Mouse (Mus musculus): Measurements from ENCODE around the gene Ap5z1. TPM values are rescaled to one million over a fixed set of nuclear protein-coding genes. Genes with fewer than 3 reads are reported as not detected.

The Ap5z1 gene
- polyA plus RNA-seq, 1 experiment from 2014 or later: 16.9 TPM

- no peaks in the 10 kb centered on the region for H3K27me3 ChIP-seq (replicated peaks; ENCODE audit: control insufficient read depth, insufficient read depth, low read length)
- H3K4me2 ChIP-seq (ENCODE audit: low read length): no peak overlapping the region
- H3K36me3 ChIP-seq (ENCODE audit: control insufficient read depth, insufficient read depth): no peaks in the 10 kb centered on the region
- no peaks in the 10 kb centered on the region for H3K9me3 ChIP-seq (ENCODE audit: control insufficient read depth, low read length)
- ATAC-seq: no peak
- H3K27ac ChIP-seq (ENCODE audit: low read length): no peak overlapping the region
- 59% methylated on average over 10 of the region's 11 CpGs for WGBS
- no peak overlapping the region for H3K4me3 ChIP-seq (replicated peaks; ENCODE audit: low read length)
- peaks cover 25% of the 10 kb centered on the region for H3K4me1 ChIP-seq (replicated peaks; ENCODE audit: control insufficient read depth, insufficient read depth, low read length)
- no peak overlapping the region for H3K9ac ChIP-seq (replicated peaks; ENCODE audit: low read depth, low read length)
These were observed 18.8 kb upstream of the Ap5z1 start for GRCm38 (mm10) chr5:142444791-142445531.

- H3K27me3 ChIP-seq (replicated peaks; ENCODE audit: control insufficient read depth, insufficient read depth, low read length): no peaks in the 10 kb centered on the region
- ATAC-seq: no peak
- no peak overlapping the region for H3K27ac ChIP-seq (ENCODE audit: low read length)
- no peaks in the 10 kb centered on the region for H3K9me3 ChIP-seq (ENCODE audit: control insufficient read depth, low read length)
- peaks cover 6% of the 10 kb centered on the region; the same call in 1 of the 2 replicates for H3K36me3 ChIP-seq (ENCODE audit: control insufficient read depth, insufficient read depth)
- WGBS: 43% methylated on average over 8 of the region's 8 CpGs
- H3K9ac ChIP-seq (replicated peaks; ENCODE audit: low read depth, low read length): no peak overlapping the region
- no peak overlapping the region for H3K4me3 ChIP-seq (replicated peaks; ENCODE audit: low read length)
- no peak overlapping the region for H3K4me2 ChIP-seq (ENCODE audit: low read length)
- H3K4me1 ChIP-seq (replicated peaks; ENCODE audit: control insufficient read depth, insufficient read depth, low read length): peaks cover 17% of the 10 kb centered on the region
These were observed 18.0 kb upstream of the Ap5z1 start for GRCm38 (mm10) chr5:142445709-142446108.

- no peak overlapping the region for H3K4me2 ChIP-seq (ENCODE audit: low read length)
- H3K36me3 ChIP-seq (ENCODE audit: control insufficient read depth, insufficient read depth): peaks cover 7% of the 10 kb centered on the region; the same call in 1 of the 2 replicates
- peaks cover 10% of the 10 kb centered on the region for H3K4me1 ChIP-seq (replicated peaks; ENCODE audit: control insufficient read depth, insufficient read depth, low read length)
- H3K27ac ChIP-seq (ENCODE audit: low read length): no peak overlapping the region
- no peaks in the 10 kb centered on the region for H3K9me3 ChIP-seq (ENCODE audit: control insufficient read depth, low read length)
- H3K27me3 ChIP-seq (replicated peaks; ENCODE audit: control insufficient read depth, insufficient read depth, low read length): no peaks in the 10 kb centered on the region
- 6% methylated on average over 9 of the region's 9 CpGs for WGBS
- no peak overlapping the region for H3K4me3 ChIP-seq (replicated peaks; ENCODE audit: low read length)
- peak; percentile 72 for ATAC-seq
- 0 out of 2 replicates have a peak overlapping the region, but pooled peaks have one; percentile 4 for H3K9ac ChIP-seq (replicated peaks; ENCODE audit: low read depth, low read length)
These were observed 15.7 kb upstream of the Ap5z1 start for GRCm38 (mm10) chr5:142448076-142448475.

- H3K4me3 ChIP-seq (replicated peaks; ENCODE audit: low read length): no peak overlapping the region
- ATAC-seq: no peak
- no peak overlapping the region for H3K9ac ChIP-seq (replicated peaks; ENCODE audit: low read depth, low read length)
- H3K27ac ChIP-seq (ENCODE audit: low read length): no peak overlapping the region
- H3K4me1 ChIP-seq (replicated peaks; ENCODE audit: control insufficient read depth, insufficient read depth, low read length): peaks cover 10% of the 10 kb centered on the region
- no peak overlapping the region for H3K4me2 ChIP-seq (ENCODE audit: low read length)
- H3K27me3 ChIP-seq (replicated peaks; ENCODE audit: control insufficient read depth, insufficient read depth, low read length): no peaks in the 10 kb centered on the region
- 91% methylated on average over 12 of the region's 12 CpGs for WGBS
- H3K9me3 ChIP-seq (ENCODE audit: control insufficient read depth, low read length): no peaks in the 10 kb centered on the region
- peaks cover 7% of the 10 kb centered on the region for H3K36me3 ChIP-seq (ENCODE audit: control insufficient read depth, insufficient read depth)
These were observed 15.1 kb upstream of the Ap5z1 start for GRCm38 (mm10) chr5:142448623-142449022.

GRCm38 (mm10) chr5:142450846-142451245 is 12.9 kb upstream of the Ap5z1 start:
- 88% methylated on average over 9 of the region's 9 CpGs for WGBS
- ATAC-seq: no peak
- no peaks in the 10 kb centered on the region for H3K27me3 ChIP-seq (replicated peaks; ENCODE audit: control insufficient read depth, insufficient read depth, low read length)
- no peak overlapping the region for H3K9ac ChIP-seq (replicated peaks; ENCODE audit: low read depth, low read length)
- H3K36me3 ChIP-seq (ENCODE audit: control insufficient read depth, insufficient read depth): peaks cover 15% of the 10 kb centered on the region
- no peaks in the 10 kb centered on the region for H3K9me3 ChIP-seq (ENCODE audit: control insufficient read depth, low read length)
- peaks cover 6% of the 10 kb centered on the region for H3K4me1 ChIP-seq (replicated peaks; ENCODE audit: control insufficient read depth, insufficient read depth, low read length)
- no peak overlapping the region for H3K4me2 ChIP-seq (ENCODE audit: low read length)
- H3K27ac ChIP-seq (ENCODE audit: low read length): no peak overlapping the region
- no peak overlapping the region for H3K4me3 ChIP-seq (replicated peaks; ENCODE audit: low read length)

GRCm38 (mm10) chr5:142451759-142452158 is 12.0 kb upstream of the Ap5z1 start:
- H3K4me1 ChIP-seq (replicated peaks; ENCODE audit: control insufficient read depth, insufficient read depth, low read length): peaks cover 6% of the 10 kb centered on the region
- no peak overlapping the region for H3K27ac ChIP-seq (ENCODE audit: low read length)
- no peaks in the 10 kb centered on the region for H3K9me3 ChIP-seq (ENCODE audit: control insufficient read depth, low read length)
- H3K4me3 ChIP-seq (replicated peaks; ENCODE audit: low read length): no peak overlapping the region
- H3K9ac ChIP-seq (replicated peaks; ENCODE audit: low read depth, low read length): no peak overlapping the region
- H3K36me3 ChIP-seq (ENCODE audit: control insufficient read depth, insufficient read depth): peaks cover 15% of the 10 kb centered on the region
- H3K4me2 ChIP-seq (ENCODE audit: low read length): no peak overlapping the region
- WGBS: 0% methylated on average over 1 of the region's 1 CpGs
- H3K27me3 ChIP-seq (replicated peaks; ENCODE audit: control insufficient read depth, insufficient read depth, low read length): no peaks in the 10 kb centered on the region
- no peak for ATAC-seq

- no peak overlapping the region for H3K4me3 ChIP-seq (replicated peaks; ENCODE audit: low read length)
- no peaks in the 10 kb centered on the region for H3K27me3 ChIP-seq (replicated peaks; ENCODE audit: control insufficient read depth, insufficient read depth, low read length)
- no peak overlapping the region for H3K27ac ChIP-seq (ENCODE audit: low read length)
- H3K4me2 ChIP-seq (ENCODE audit: low read length): no peak overlapping the region
- H3K36me3 ChIP-seq (ENCODE audit: control insufficient read depth, insufficient read depth): peaks cover 22% of the 10 kb centered on the region
- H3K9ac ChIP-seq (replicated peaks; ENCODE audit: low read depth, low read length): no peak overlapping the region
- ATAC-seq: no peak
- no peaks in the 10 kb centered on the region for H3K9me3 ChIP-seq (ENCODE audit: control insufficient read depth, low read length)
- 96% methylated on average over 13 of the region's 13 CpGs for WGBS
- no peaks in the 10 kb centered on the region for H3K4me1 ChIP-seq (replicated peaks; ENCODE audit: control insufficient read depth, insufficient read depth, low read length)
These were observed 10.0 kb upstream of the Ap5z1 start for GRCm38 (mm10) chr5:142453742-142454141.

- WGBS: 86% methylated on average over 15 of the region's 15 CpGs
- H3K4me1 ChIP-seq (replicated peaks; ENCODE audit: control insufficient read depth, insufficient read depth, low read length): no peaks in the 10 kb centered on the region
- H3K9ac ChIP-seq (replicated peaks; ENCODE audit: low read depth, low read length): no peak overlapping the region
- no peak overlapping the region for H3K4me2 ChIP-seq (ENCODE audit: low read length)
- H3K4me3 ChIP-seq (replicated peaks; ENCODE audit: low read length): no peak overlapping the region
- H3K27ac ChIP-seq (ENCODE audit: low read length): no peak overlapping the region
- H3K27me3 ChIP-seq (replicated peaks; ENCODE audit: control insufficient read depth, insufficient read depth, low read length): no peaks in the 10 kb centered on the region
- ATAC-seq: no peak
- H3K9me3 ChIP-seq (ENCODE audit: control insufficient read depth, low read length): no peaks in the 10 kb centered on the region
- peaks cover 15% of the 10 kb centered on the region for H3K36me3 ChIP-seq (ENCODE audit: control insufficient read depth, insufficient read depth)
These were observed 7.4 kb upstream of the Ap5z1 start for GRCm38 (mm10) chr5:142456318-142456717.

- H3K9me3 ChIP-seq (ENCODE audit: control insufficient read depth, low read length): no peaks in the 10 kb centered on the region
- no peak overlapping the region for H3K4me2 ChIP-seq (ENCODE audit: low read length)
- no peak for ATAC-seq
- H3K27ac ChIP-seq (ENCODE audit: low read length): no peak overlapping the region
- no peak overlapping the region for H3K9ac ChIP-seq (replicated peaks; ENCODE audit: low read depth, low read length)
- peaks cover 15% of the 10 kb centered on the region for H3K36me3 ChIP-seq (ENCODE audit: control insufficient read depth, insufficient read depth)
- no peaks in the 10 kb centered on the region for H3K4me1 ChIP-seq (replicated peaks; ENCODE audit: control insufficient read depth, insufficient read depth, low read length)
- 83% methylated on average over 10 of the region's 10 CpGs for WGBS
- H3K27me3 ChIP-seq (replicated peaks; ENCODE audit: control insufficient read depth, insufficient read depth, low read length): no peaks in the 10 kb centered on the region
- no peak overlapping the region for H3K4me3 ChIP-seq (replicated peaks; ENCODE audit: low read length)
These were observed 6.4 kb upstream of the Ap5z1 start for GRCm38 (mm10) chr5:142457345-142457744.
